Mouse (Mus musculus) thymus, postnatal 0 days (tissue): ENCODE measurements at regions not wholly inside any gene's neighbourhood (a gene's known extent, or its start where the extent isn't known, plus 50 kb on each side); places are given as distances from the start of the nearest gene placed in this dataset.

Experiments
- DNase-seq: peaks from one replicate; pipeline ENCODE4 v3.0.0-alpha.2; 2015; ENCODE audit warnings: low spot score

GRCm38 (mm10) chr4:89082838-89083237 is 54.1 kb upstream of the Mtap start:
- no peak for DNase-seq

- no peak for DNase-seq
Observed at GRCm38 (mm10) chr4:89078485-89078884, 58.4 kb upstream of the Mtap start.

- no peak for DNase-seq
Observed at GRCm38 (mm10) chr4:89074705-89075104, 62.2 kb upstream of the Mtap start.

- DNase-seq: no peak
Observed at GRCm38 (mm10) chr4:89070430-89070829, 66.5 kb upstream of the Mtap start.

GRCm38 (mm10) chr4:89064401-89064800 is 72.5 kb upstream of the Mtap start:
- DNase-seq: no peak

- no peak for DNase-seq
Observed at GRCm38 (mm10) chr4:89062384-89062783, 74.5 kb upstream of the Mtap start.

GRCm38 (mm10) chr4:89061619-89062018 is 75.3 kb upstream of the Mtap start:
- no peak for DNase-seq

GRCm38 (mm10) chr4:89057573-89057972 is 79.3 kb upstream of the Mtap start:
- no peak for DNase-seq

- DNase-seq: no peak
Observed at GRCm38 (mm10) chr4:89057135-89057534, 79.8 kb upstream of the Mtap start.

- DNase-seq: no peak
Observed at GRCm38 (mm10) chr4:89055969-89056368, 81.0 kb upstream of the Mtap start.

GRCm38 (mm10) chr4:89053606-89054005 is 83.3 kb upstream of the Mtap start:
- no peak for DNase-seq

GRCm38 (mm10) chr4:89051897-89052296 is 85.0 kb upstream of the Mtap start:
- DNase-seq: no peak

- no peak for DNase-seq
Observed at GRCm38 (mm10) chr4:89050551-89051199, 86.2 kb upstream of the Mtap start.

GRCm38 (mm10) chr4:89049592-89050440 is 87.1 kb upstream of the Mtap start:
- no peak for DNase-seq

GRCm38 (mm10) chr4:89044516-89044915 is 92.4 kb upstream of the Mtap start:
- DNase-seq: no peak

GRCm38 (mm10) chr4:89043982-89044381 is 92.9 kb upstream of the Mtap start:
- DNase-seq: peak; percentile 9

- no peak for DNase-seq
Observed at GRCm38 (mm10) chr4:89040856-89041255, 96.1 kb upstream of the Mtap start.

- DNase-seq: no peak
Observed at GRCm38 (mm10) chr4:89038906-89039305, 98.0 kb upstream of the Mtap start.

- no peak for DNase-seq
Observed at GRCm38 (mm10) chr4:89038135-89038534, 98.8 kb upstream of the Mtap start.

GRCm38 (mm10) chr4:89034822-89035221 is 102.1 kb upstream of the Mtap start:
- DNase-seq: no peak

- DNase-seq: no peak
Observed at GRCm38 (mm10) chr4:89034299-89034698, 102.6 kb upstream of the Mtap start.

- DNase-seq: no peak
Observed at GRCm38 (mm10) chr4:89012681-89013353, 124.1 kb upstream of the Mtap start.
